Mouse (Mus musculus): ENCODE results near the gene Slc16a7.

Gene Slc16a7

DNA sequence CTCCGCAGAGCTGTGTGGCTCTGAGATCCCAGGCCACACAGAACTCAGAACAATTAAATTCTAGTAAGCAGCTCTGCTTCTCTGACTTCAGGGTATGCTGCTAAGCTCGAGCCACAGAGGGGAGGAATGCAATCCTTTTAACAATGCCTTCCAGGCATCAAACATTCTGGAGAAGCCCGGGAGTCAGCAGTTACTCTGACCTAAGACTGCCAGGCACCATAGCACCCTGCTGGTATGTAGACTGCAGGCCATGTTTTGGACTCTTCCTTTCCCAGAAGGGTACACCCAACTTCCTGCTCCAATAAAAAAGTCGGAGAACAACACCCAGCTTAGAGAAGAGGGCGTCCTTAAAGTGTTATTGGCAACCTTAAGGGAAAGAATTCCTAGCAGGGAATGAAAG is 205.1 kb downstream of the Slc16a7 start:
- no peak for DNase-seq (ENCODE audit: low spot score in 2 of 2)

DNA sequence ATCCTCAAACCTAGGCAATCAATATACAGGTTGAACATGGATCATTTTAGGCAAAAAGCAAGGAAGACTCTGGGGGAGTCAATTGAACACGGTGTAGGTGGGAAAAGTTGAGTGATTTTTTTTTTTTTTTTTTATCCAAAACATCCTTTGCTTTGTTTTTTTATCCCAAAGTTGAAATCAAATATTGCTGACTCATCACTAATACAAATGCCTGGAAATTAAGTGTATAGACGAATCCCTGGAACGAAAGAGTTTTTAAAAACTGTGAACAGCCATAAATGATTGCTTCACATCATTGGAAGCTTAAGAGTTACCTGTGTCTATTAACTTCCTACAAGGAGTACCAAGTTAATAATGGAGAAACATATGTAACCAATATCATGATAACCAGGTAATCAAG is 206.7 kb downstream of the Slc16a7 start:
- no peak for DNase-seq (ENCODE audit: low spot score in 2 of 2)

DNA sequence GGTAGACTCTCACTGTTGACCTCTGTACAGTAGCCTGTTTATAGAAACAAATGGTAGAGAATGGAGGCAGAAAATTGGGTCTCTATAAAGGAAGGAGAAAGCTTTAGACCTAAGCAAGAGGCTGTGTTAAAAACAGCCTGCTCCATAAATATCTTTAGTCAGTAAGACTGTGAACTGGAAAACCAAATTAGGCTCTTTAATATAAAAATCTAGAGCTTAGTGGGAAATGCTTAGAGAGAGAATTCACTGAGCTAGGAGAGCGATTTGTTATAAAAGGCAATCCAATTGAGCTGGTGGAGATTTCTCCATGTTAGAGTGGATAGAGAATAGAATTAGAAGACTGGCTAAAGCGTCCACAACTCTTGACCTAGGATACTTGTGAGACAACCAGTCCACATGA is 211.5 kb downstream of the Slc16a7 start:
- no peak for DNase-seq (ENCODE audit: low spot score in 2 of 2)

GRCm38 (mm10) chr10:125175013-125175650 is 214.1 kb downstream of the Slc16a7 start:
- DNase-seq (ENCODE audit: low spot score in 2 of 2), result no peak

GRCm38 (mm10) chr10:125171625-125172024 is 217.6 kb downstream of the Slc16a7 start:
- no peak for DNase-seq (ENCODE audit: low spot score in 2 of 2)

GRCm38 (mm10) chr10:125171154-125171553 is 218.1 kb downstream of the Slc16a7 start:
- no peak for DNase-seq (ENCODE audit: low spot score in 2 of 2)
